Mouse (Mus musculus): ENCODE measurements around the gene Unc13d. TPM values are rescaled to one million over a fixed set of nuclear protein-coding genes. Genes with fewer than 3 reads are reported as not detected.

Unc13d gene
- polyA plus RNA-seq, 1 experiment from 2014 or later = 44.8 TPM

DNA sequence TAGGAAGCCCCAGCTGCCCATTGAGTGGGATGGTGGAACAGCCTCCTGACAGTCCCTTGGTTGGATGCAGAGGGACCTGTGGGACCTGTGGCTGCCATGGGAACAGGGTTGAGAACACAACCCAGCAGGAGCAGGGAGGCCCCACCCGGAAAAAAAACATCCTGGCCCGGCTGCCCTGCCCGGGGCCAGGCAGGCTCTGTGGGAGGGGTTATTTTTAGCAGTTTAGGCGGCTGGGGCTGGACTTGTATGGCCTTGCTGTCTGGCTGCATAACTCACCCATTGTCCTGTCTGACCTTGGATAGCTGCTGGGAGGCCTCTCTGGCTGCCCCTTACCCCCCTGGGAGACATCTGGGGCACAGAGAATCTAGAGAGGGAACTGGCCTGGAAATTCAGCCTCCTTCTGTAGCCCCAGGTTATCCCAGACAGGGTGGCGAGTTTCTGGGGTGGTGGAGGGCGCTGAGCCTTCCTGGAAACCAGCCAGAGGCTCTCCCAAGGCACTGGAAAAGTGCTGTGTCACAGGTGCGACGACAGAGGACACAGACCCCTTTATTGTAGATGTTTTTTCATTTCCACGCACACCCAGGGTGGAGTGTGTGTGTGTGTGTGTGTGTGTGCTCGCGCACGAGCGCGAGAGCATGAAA is 26.4 kb upstream of the Unc13d start:
- no peaks in the 10 kb centered on the region for H3K36me3 ChIP-seq (ENCODE audit: control insufficient read depth, insufficient read depth, low read length)
- H3K27ac ChIP-seq (ENCODE audit: low read depth, low read length) = peak overlapping the region; percentile 16; the same call in 1 of the 2 replicates
- H3K4me1 ChIP-seq (replicated peaks; ENCODE audit: control insufficient read depth, insufficient read depth, low read length) = peaks cover 65% of the 10 kb centered on the region
- WGBS = 46% methylated on average over 14 of the region's 14 CpGs
- no peak overlapping the region for H3K4me2 ChIP-seq
- H3K27me3 ChIP-seq (replicated peaks; ENCODE audit: control insufficient read depth, insufficient read depth, low read length) = peaks cover 29% of the 10 kb centered on the region
- H3K9ac ChIP-seq (ENCODE audit: low read depth, low read length) = no peak overlapping the region
- no peaks in the 10 kb centered on the region for H3K9me3 ChIP-seq (ENCODE audit: control insufficient read depth, low read length)
- ATAC-seq (replicated peaks; ENCODE audit: low FRiP score) (0 out of 2 replicates have a peak, but pooled peaks have one; percentile 16), DNase-seq (ENCODE audit: low spot score) (no peak)
- no peak overlapping the region for H3K4me3 ChIP-seq (ENCODE audit: low read depth, low read length)

DNA sequence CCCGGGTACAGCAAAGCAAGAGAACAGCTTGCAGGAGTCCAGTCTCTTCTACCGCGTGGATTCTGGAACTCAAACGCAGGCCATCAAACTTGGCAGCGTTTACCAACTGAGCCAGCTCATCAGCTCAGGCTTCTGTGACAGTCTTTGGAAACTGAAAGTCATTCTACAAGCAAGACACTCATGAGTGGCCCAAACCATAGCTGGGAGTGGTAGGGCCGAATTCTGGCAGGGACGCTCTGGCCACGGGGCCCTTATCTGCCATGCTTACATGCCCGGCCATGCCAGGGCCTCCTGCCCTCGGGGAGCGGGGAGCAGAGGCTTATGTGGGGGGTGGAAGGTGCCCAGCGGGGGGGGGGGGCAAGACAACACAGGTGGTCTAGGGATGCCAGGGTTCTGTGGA is 25.8 kb upstream of the Unc13d start:
- DNase-seq (ENCODE audit: low spot score) (no peak), ATAC-seq (replicated peaks; ENCODE audit: low FRiP score) (no peak)
- H3K9ac ChIP-seq (ENCODE audit: low read depth, low read length) = no peak overlapping the region
- H3K9me3 ChIP-seq (ENCODE audit: control insufficient read depth, low read length) = no peaks in the 10 kb centered on the region
- H3K27ac ChIP-seq (ENCODE audit: low read depth, low read length) = peak overlapping the region; percentile 16; the same call in 1 of the 2 replicates
- H3K27me3 ChIP-seq (replicated peaks; ENCODE audit: control insufficient read depth, insufficient read depth, low read length) = peaks cover 24% of the 10 kb centered on the region
- no peak overlapping the region for H3K4me3 ChIP-seq (ENCODE audit: low read depth, low read length)
- no peak overlapping the region for H3K4me2 ChIP-seq
- WGBS = 70% methylated on average over 12 of the region's 12 CpGs
- peaks cover 65% of the 10 kb centered on the region for H3K4me1 ChIP-seq (replicated peaks; ENCODE audit: control insufficient read depth, insufficient read depth, low read length)
- no peaks in the 10 kb centered on the region for H3K36me3 ChIP-seq (ENCODE audit: control insufficient read depth, insufficient read depth, low read length)

DNA sequence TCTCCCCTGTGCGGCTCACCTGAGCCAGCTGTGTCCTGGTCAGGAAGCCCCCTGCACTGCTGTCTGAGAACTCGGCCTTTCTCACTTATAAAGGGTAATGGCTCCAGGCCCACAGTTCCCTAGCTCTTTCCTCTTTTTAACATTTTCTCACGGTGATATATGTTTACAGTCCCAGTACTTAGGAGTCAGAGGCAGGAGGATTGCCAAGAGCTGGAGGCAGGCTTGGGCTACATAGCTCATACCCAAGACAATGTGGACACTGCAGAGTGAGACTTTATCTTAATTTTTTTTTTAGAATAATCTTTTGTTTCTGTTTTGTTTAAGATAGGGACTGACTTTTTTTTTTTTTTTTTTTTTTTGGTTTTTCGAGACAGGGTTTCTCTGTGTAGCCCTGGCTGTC is 24.7 kb upstream of the Unc13d start:
- peak overlapping the region; percentile 50; the same call in 1 of the 2 replicates for H3K9ac ChIP-seq (ENCODE audit: low read depth, low read length)
- no peak overlapping the region; the same call in 1 of the 2 replicates for H3K4me2 ChIP-seq
- H3K4me3 ChIP-seq (ENCODE audit: low read depth, low read length) = no peak overlapping the region
- ATAC-seq (replicated peaks; ENCODE audit: low FRiP score) (no peak), DNase-seq (ENCODE audit: low spot score) (no peak)
- peaks cover 13% of the 10 kb centered on the region for H3K27me3 ChIP-seq (replicated peaks; ENCODE audit: control insufficient read depth, insufficient read depth, low read length)
- 59% methylated on average over 3 of the region's 4 CpGs for WGBS
- no peaks in the 10 kb centered on the region for H3K36me3 ChIP-seq (ENCODE audit: control insufficient read depth, insufficient read depth, low read length)
- peak overlapping the region; percentile 72 for H3K27ac ChIP-seq (ENCODE audit: low read depth, low read length)
- peaks cover 59% of the 10 kb centered on the region for H3K4me1 ChIP-seq (replicated peaks; ENCODE audit: control insufficient read depth, insufficient read depth, low read length)
- no peaks in the 10 kb centered on the region for H3K9me3 ChIP-seq (ENCODE audit: control insufficient read depth, low read length)

DNA sequence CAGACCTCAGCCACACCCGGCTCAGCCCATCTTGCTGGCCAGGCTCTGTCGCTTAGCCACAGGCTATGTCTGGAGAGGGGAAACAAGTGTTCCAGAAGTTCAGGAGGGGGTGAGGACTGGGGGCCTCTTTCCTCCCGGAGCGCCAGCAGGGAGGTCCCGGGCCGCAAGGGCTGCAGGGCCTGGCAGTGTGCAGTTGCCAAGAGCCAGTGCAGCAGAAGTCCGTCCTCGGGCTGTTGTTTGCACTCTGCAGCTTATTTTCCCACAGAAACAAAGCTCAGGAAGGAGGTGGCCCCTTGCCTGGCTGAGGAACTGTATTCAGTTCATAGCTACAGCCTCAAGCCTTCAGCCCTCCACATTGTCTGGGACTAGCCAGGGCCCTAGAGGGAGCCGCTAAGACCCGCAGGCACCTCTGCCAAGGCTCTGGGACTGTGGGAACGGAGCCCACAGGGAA is 24.2 kb upstream of the Unc13d start:
- peaks cover 57% of the 10 kb centered on the region for H3K4me1 ChIP-seq (replicated peaks; ENCODE audit: control insufficient read depth, insufficient read depth, low read length)
- H3K9me3 ChIP-seq (ENCODE audit: control insufficient read depth, low read length) = no peaks in the 10 kb centered on the region

DNA sequence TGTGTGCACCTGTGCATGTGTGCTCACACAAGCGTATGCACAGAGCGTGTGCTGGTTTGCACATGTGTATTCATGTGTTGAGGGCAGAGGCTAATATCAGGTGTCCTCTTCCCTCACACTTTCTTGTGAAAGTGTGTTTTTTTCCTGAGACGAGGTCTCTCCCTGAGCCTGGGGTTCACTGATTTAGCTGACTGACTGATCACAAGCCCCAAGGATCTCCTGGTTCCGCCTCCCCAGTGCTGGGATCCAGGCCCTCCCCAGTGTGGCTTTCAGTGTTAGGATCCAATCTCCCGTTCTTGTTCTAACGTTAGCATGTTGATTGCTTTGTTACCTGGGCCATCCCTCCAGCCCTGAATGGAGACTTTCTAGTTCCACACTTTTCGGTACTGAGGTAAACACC is 23.1 kb upstream of the Unc13d start:
- no peak overlapping the region for H3K9ac ChIP-seq (ENCODE audit: low read depth, low read length)
- H3K4me2 ChIP-seq = no peak overlapping the region
- no peak overlapping the region for H3K4me3 ChIP-seq (ENCODE audit: low read depth, low read length)
- no peaks in the 10 kb centered on the region for H3K9me3 ChIP-seq (ENCODE audit: control insufficient read depth, low read length)
- no peaks in the 10 kb centered on the region for H3K36me3 ChIP-seq (ENCODE audit: control insufficient read depth, insufficient read depth, low read length)
- ATAC-seq (replicated peaks; ENCODE audit: low FRiP score) = no peak
- H3K4me1 ChIP-seq (replicated peaks; ENCODE audit: control insufficient read depth, insufficient read depth, low read length) = peaks cover 45% of the 10 kb centered on the region
- 81% methylated on average over 7 of the region's 7 CpGs for WGBS
- no peak overlapping the region for H3K27ac ChIP-seq (ENCODE audit: low read depth, low read length)
- H3K27me3 ChIP-seq (replicated peaks; ENCODE audit: control insufficient read depth, insufficient read depth, low read length) = no peaks in the 10 kb centered on the region
- DNase-seq (ENCODE audit: low spot score) = no peak

More for the DNA sequence above, 24.2 kb upstream of the Unc13d start:
- peak overlapping the region; percentile 72 for H3K27ac ChIP-seq (ENCODE audit: low read depth, low read length)
- H3K4me2 ChIP-seq = peak overlapping the region; percentile 43
- H3K9ac ChIP-seq (ENCODE audit: low read depth, low read length) = peak overlapping the region; percentile 50
- 53% methylated on average over 11 of the region's 11 CpGs for WGBS
- no peaks in the 10 kb centered on the region for H3K36me3 ChIP-seq (ENCODE audit: control insufficient read depth, insufficient read depth, low read length)
- peaks cover 8% of the 10 kb centered on the region for H3K27me3 ChIP-seq (replicated peaks; ENCODE audit: control insufficient read depth, insufficient read depth, low read length)
- ATAC-seq (replicated peaks; ENCODE audit: low FRiP score) (no peak), DNase-seq (ENCODE audit: low spot score) (no peak)
- H3K4me3 ChIP-seq (ENCODE audit: low read depth, low read length) = no peak overlapping the region

DNA sequence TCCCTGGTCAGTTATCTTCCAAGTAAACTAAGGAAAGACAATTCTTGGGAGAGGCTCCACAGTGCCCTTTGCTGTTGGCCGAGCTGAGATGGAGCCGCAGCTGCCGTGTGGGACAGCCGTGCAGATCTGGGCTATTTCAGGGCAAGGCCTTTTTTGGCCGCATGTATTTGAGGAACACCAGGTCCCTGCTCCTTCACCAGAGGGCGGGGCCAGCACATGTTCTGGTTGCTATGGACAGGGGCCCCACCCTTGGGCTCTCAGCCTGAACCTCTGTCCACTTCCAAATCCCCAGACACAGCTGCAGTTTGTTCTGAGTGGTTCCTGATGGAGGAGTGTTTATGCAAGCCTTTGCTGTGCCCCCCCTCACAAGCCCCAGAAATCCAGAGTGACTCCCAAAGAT is 22.6 kb upstream of the Unc13d start:
- Histone ChIP-seq H3K9me3 (ENCODE audit: control insufficient read depth, low read length) (no peaks in the 10 kb centered on the region), H3K27ac (ENCODE audit: low read depth, low read length) (no peak overlapping the region), H3K4me2 (no peak overlapping the region), H3K4me3 (ENCODE audit: low read depth, low read length) (no peak overlapping the region), H3K27me3 (replicated peaks; ENCODE audit: control insufficient read depth, insufficient read depth, low read length) (no peaks in the 10 kb centered on the region), H3K36me3 (ENCODE audit: control insufficient read depth, insufficient read depth, low read length) (no peaks in the 10 kb centered on the region), H3K4me1 (replicated peaks; ENCODE audit: control insufficient read depth, insufficient read depth, low read length) (peaks cover 43% of the 10 kb centered on the region), H3K9ac (ENCODE audit: low read depth, low read length) (no peak overlapping the region)
- ATAC-seq (replicated peaks; ENCODE audit: low FRiP score) (no peak), DNase-seq (ENCODE audit: low spot score) (no peak)
- WGBS = 56% methylated on average over 6 of the region's 6 CpGs

DNA sequence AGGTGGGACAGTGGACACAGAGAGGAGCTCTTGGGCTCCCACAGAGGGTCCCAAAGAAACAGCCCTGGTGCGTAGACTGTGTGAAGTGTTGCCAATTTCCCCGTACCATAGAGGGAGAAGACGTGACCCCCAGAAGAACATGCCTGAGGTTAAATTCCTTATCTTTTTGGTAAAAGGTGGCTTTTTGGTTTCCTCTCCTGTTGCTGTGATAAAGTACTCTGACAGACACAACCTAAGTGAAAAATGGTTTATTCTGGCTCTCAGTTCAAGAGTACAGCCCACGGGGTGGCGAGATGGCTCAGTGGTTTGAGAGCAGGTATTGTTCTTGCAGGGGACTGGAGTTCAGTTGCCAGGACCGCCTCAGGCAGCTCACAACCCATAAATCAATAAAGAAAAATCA is 21.7 kb upstream of the Unc13d start:
- H3K9ac ChIP-seq (ENCODE audit: low read depth, low read length) = no peak overlapping the region
- H3K27me3 ChIP-seq (replicated peaks; ENCODE audit: control insufficient read depth, insufficient read depth, low read length) = no peaks in the 10 kb centered on the region
- H3K4me1 ChIP-seq (replicated peaks; ENCODE audit: control insufficient read depth, insufficient read depth, low read length) = peaks cover 42% of the 10 kb centered on the region
- DNase-seq (ENCODE audit: low spot score) (no peak), ATAC-seq (replicated peaks; ENCODE audit: low FRiP score) (no peak)
- H3K4me3 ChIP-seq (ENCODE audit: low read depth, low read length) = no peak overlapping the region
- no peaks in the 10 kb centered on the region for H3K36me3 ChIP-seq (ENCODE audit: control insufficient read depth, insufficient read depth, low read length)
- H3K27ac ChIP-seq (ENCODE audit: low read depth, low read length) = no peak overlapping the region
- no peaks in the 10 kb centered on the region for H3K9me3 ChIP-seq (ENCODE audit: control insufficient read depth, low read length)
- WGBS = 62% methylated on average over 6 of the region's 6 CpGs
- no peak overlapping the region for H3K4me2 ChIP-seq

DNA sequence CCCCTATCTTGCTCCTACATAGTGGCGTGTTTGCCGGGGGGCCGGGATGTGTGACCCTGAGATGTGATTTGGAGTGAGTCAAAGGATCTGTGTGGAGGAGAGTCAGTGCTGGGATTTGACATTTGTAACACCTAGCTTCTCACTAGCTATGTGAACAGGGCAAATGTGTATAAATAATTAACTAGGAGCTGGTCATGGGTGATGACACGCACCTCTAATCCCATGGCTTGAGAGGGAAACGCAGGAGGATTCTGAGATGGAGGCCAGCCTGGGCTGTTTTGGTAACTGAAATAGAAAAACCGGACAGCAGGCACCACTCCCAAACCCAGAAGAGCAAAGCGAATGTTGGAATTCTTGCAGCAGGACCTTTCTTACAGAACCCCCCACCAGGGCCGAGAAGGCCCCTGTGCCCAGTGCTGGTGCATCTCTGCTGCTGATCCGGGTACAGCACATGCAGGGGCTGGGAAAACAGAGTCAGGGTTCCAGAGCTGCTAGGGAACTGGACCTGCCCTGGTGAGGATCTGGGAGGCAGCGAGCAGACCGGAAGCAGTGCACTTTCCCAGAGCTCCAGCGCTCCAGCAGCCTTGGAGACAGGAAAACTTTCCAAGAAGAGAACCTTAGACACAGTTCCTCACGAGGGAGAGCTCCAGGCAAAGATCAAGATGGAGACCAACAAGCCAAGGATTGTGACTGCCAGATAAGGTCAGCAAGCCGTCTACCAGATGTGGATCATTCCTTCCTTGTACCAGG is 21.1 kb upstream of the Unc13d start:
- Histone ChIP-seq H3K4me1 (replicated peaks; ENCODE audit: control insufficient read depth, insufficient read depth, low read length) (peaks cover 40% of the 10 kb centered on the region), H3K9ac (ENCODE audit: low read depth, low read length) (no peak overlapping the region), H3K27ac (ENCODE audit: low read depth, low read length) (no peak overlapping the region), H3K36me3 (ENCODE audit: control insufficient read depth, insufficient read depth, low read length) (no peaks in the 10 kb centered on the region), H3K4me3 (ENCODE audit: low read depth, low read length) (no peak overlapping the region), H3K27me3 (replicated peaks; ENCODE audit: control insufficient read depth, insufficient read depth, low read length) (no peaks in the 10 kb centered on the region), H3K9me3 (ENCODE audit: control insufficient read depth, low read length) (no peaks in the 10 kb centered on the region), H3K4me2 (no peak overlapping the region)
- ATAC-seq (replicated peaks; ENCODE audit: low FRiP score) (no peak), DNase-seq (ENCODE audit: low spot score) (no peak)
- WGBS = 64% methylated on average over 14 of the region's 14 CpGs

All from liver, embryonic 11.5 days (tissue).